Comparison of ENCODE assay signal across 21 mouse cellular contexts in the genomic region with DNA sequence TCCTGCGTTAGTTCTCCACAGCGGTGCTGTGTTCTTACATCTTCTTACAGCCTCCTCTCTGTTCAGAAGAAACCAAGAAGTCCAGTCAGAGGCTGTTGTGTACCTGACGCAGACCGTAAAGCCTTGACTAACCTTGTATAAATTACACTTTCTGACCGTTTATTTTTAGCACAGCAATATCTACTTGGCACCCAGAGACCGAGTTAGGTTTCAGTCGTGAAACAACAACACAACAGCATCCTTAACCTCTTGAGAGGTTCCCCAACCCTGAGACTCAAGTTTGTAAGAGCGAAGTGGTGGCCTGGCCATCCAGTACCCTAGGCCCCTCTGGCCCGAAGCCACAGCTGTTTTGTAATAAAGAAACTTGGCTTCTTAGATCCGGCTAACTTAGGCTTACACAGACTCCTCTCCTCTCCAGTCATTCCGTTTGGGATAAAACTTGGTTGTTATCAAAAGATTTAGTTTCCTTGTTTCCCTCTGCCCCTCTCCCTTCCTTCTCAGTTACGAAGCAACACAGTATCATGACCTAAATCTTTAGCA. TPM values are rescaled to one million over a fixed set of nuclear protein-coding genes. Genes with fewer than 3 reads are reported as not detected.
DNase-seq lines count a peak whose midpoint lies in the region; ATAC-seq and TF ChIP-seq lines count a peak whose summit lies in the region.
"Had no signal": no experiment of that assay in that cellular context is flagged by ENCODE, and none has a peak within 500 bp of the region (broad histone marks: within the 10 kb centered on the region; RNA-seq: fewer than 3 reads in every experiment).

No protein-coding gene starts in this region.

- TF ChIP-seq EP300 in heart, postnatal 0 days (IDR thresholded peaks at IDR 0.05; ENCODE audit: low read depth): no peak

- peaks cover 42% of the 10 kb centered on the region for H3K36me3 ChIP-seq in heart, embryonic 13.5 days
- 0 out of 2 replicates have a peak, but pooled peaks cover 6% of the 10 kb centered on the region for H3K36me3 ChIP-seq in lung, embryonic 14.5 days (ENCODE audit: insufficient read depth)
- H3K36me3 ChIP-seq in heart, postnatal 0 days (replicated peaks; ENCODE audit: control insufficient read depth, insufficient read depth, low read length): peaks cover 20% of the 10 kb centered on the region
- H3K36me3 ChIP-seq: liver, embryonic 13.5 days; midbrain, embryonic 13.5 days; neural tube, embryonic 13.5 days had no signal

- H3K4me1 ChIP-seq in heart, embryonic 13.5 days: peaks cover 50% of the 10 kb centered on the region
- H3K4me1 ChIP-seq in lung, embryonic 14.5 days (ENCODE audit: insufficient read depth): 0 out of 2 replicates have a peak, but pooled peaks cover 7% of the 10 kb centered on the region
- H3K4me1 ChIP-seq in heart, postnatal 0 days (ENCODE audit: control insufficient read depth, insufficient read depth): peaks cover 31% of the 10 kb centered on the region
- H3K4me1 ChIP-seq: liver, embryonic 13.5 days had no signal

- no peak overlapping the region for H3K4me3 ChIP-seq in heart, embryonic 13.5 days
- H3K4me3 ChIP-seq in lung, embryonic 14.5 days (ENCODE audit: low read depth, low read length): no peak overlapping the region
- H3K4me3 ChIP-seq in heart, postnatal 0 days (ENCODE audit: low read depth, low read length): no peak overlapping the region
- H3K4me3 ChIP-seq: embryonic facial prominence, embryonic 12.5 days; hindbrain, embryonic 10.5 days; limb, embryonic 13.5 days; liver, embryonic 13.5 days; midbrain, embryonic 13.5 days; neural tube, embryonic 13.5 days had no signal

- H3K9ac ChIP-seq in heart, embryonic 13.5 days: no peak overlapping the region
- no peak overlapping the region for H3K9ac ChIP-seq in lung, embryonic 14.5 days
- no peak overlapping the region; the same call in 1 of the 2 replicates for H3K9ac ChIP-seq in heart, postnatal 0 days (replicated peaks; ENCODE audit: low read depth, low read length)
- H3K9ac ChIP-seq: embryonic facial prominence, embryonic 12.5 days; limb, embryonic 13.5 days; liver, embryonic 13.5 days; midbrain, embryonic 13.5 days; neural tube, embryonic 13.5 days had no signal

- 50% methylated on average over 12 of the region's 12 CpGs for WGBS in heart, embryonic 13.5 days
- WGBS in lung, embryonic 14.5 days: 64% methylated on average over 12 of the region's 12 CpGs
- WGBS in heart, postnatal 0 days: 37% methylated on average over 12 of the region's 12 CpGs

- H3K27me3 ChIP-seq in heart, embryonic 13.5 days (replicated peaks): no peaks in the 10 kb centered on the region
- H3K27me3 ChIP-seq in lung, embryonic 14.5 days (ENCODE audit: insufficient read depth, low read length): no peaks in the 10 kb centered on the region
- no peaks in the 10 kb centered on the region for H3K27me3 ChIP-seq in heart, postnatal 0 days (ENCODE audit: control insufficient read depth, insufficient read depth, low read length)
- H3K27me3 ChIP-seq: embryonic facial prominence, embryonic 12.5 days; limb, embryonic 13.5 days; liver, embryonic 13.5 days; neural tube, embryonic 13.5 days; Patski had no signal

- TF ChIP-seq CTCF in lung, embryonic 14.5 days (IDR thresholded peaks at IDR 0.05; ENCODE audit: low read depth): no peak
- no peak for TF ChIP-seq CTCF in heart, postnatal 0 days (IDR thresholded peaks at IDR 0.05; ENCODE audit: low read depth)

- peak overlapping the region; percentile 48 for H3K27ac ChIP-seq in heart, embryonic 13.5 days (replicated peaks)
- no peak overlapping the region for H3K27ac ChIP-seq in lung, embryonic 14.5 days (ENCODE audit: low read depth)
- no peak overlapping the region; the same call in 1 of the 2 replicates for H3K27ac ChIP-seq in heart, postnatal 0 days (ENCODE audit: low read depth)
- H3K27ac ChIP-seq: embryonic facial prominence, embryonic 12.5 days; hindbrain, embryonic 10.5 days; limb, embryonic 13.5 days; liver, embryonic 13.5 days; midbrain, embryonic 13.5 days; neural tube, embryonic 13.5 days had no signal

- H3K9me3 ChIP-seq in heart, embryonic 13.5 days: no peaks in the 10 kb centered on the region
- H3K9me3 ChIP-seq in lung, embryonic 14.5 days (ENCODE audit: low read depth, low read length): no peaks in the 10 kb centered on the region
- no peaks in the 10 kb centered on the region for H3K9me3 ChIP-seq in heart, postnatal 0 days (replicated peaks; ENCODE audit: control insufficient read depth, low read length)
- H3K9me3 ChIP-seq: embryonic facial prominence, embryonic 12.5 days; hindbrain, embryonic 10.5 days; limb, embryonic 13.5 days; liver, embryonic 13.5 days; midbrain, embryonic 13.5 days; neural tube, embryonic 13.5 days had no signal

- no peak for DNase-seq in heart, adult 8-10 months (ENCODE audit: low spot score)
- peak; percentile 58 for DNase-seq in lung, embryonic 14.5 days
- DNase-seq in lung, postnatal 4 days: no peak
- peak; percentile 46 for DNase-seq in adipocyte (ENCODE audit: low spot score)
- DNase-seq in heart, postnatal 0 days (ENCODE audit: low spot score): peak; percentile 45
- no peak for DNase-seq in cerebellum, adult 9-10 months
- DNase-seq: adrenal gland, postnatal 10 days; cerebellum, adult 9-11 months; kidney, adult 11 months; kidney, postnatal 4 days; liver, embryonic 13.5 days; right cerebral cortex, adult 18-20 months; thymus, postnatal 25 days had no signal

- no peak overlapping the region for H3K4me2 ChIP-seq in heart, embryonic 13.5 days
- no peak overlapping the region for H3K4me2 ChIP-seq in lung, embryonic 14.5 days
- H3K4me2 ChIP-seq in heart, postnatal 0 days (ENCODE audit: low read depth, low read length): no peak overlapping the region
- H3K4me2 ChIP-seq: embryonic facial prominence, embryonic 12.5 days; limb, embryonic 13.5 days; liver, embryonic 13.5 days; midbrain, embryonic 13.5 days; neural tube, embryonic 13.5 days had no signal

- ATAC-seq in heart, embryonic 13.5 days (ENCODE audit: extremely low read depth, insufficient number of reproducible peaks, low FRiP score, low TSS enrichment): no peak
- no peak for ATAC-seq in lung, embryonic 14.5 days (ENCODE audit: insufficient read depth)
- no peak for ATAC-seq in heart, postnatal 0 days (ENCODE audit: insufficient read depth, low read depth)
- ATAC-seq: forebrain, embryonic 14.5 days; midbrain, embryonic 13.5 days; Patski had no signal

RNA-seq across cellular contexts. Expression of a gene that starts 32.7 kb away (rescaled TPM):
- polyA plus RNA-seq in heart, embryonic 13.5 days (2015; fragmentation: Nextera tagmentation; extraction: Ambion mirVana): 41.3 and 43.1 TPM in 2 replicates
- total RNA-seq in heart, adult 8-10 months (2022): 100 to 1,000 TPM in 1 of 4 experiments, 10 to 100 TPM in 3; 75.6 to 100 (median 97.5) TPM
- 51.9 and 52.6 TPM in 2 replicates for polyA plus RNA-seq in lung, embryonic 14.5 days (2014; fragmentation: Nextera tagmentation; extraction: Ambion mirVana)
- total RNA-seq in heart, postnatal 0 days (2014; rRNA removed; ENCODE audit: low replicate concordance): 64.1 and 65.5 TPM in 2 replicates
- 33.8 and 37.7 TPM in 2 replicates for polyA plus RNA-seq in heart, postnatal 0 days (2015; fragmentation: Nextera tagmentation; extraction: Ambion mirVana)

Comparison
In these comparisons a context has a peak if more than half of its experiments do, and no peak if none do; other contexts are left out.
1. DNase-seq: peak in lung, embryonic 14.5 days (single experiment), adipocyte (single experiment) and heart, postnatal 0 days (single experiment); none in heart, adult 8-10 months (single experiment), lung, postnatal 4 days (0 of 2) and cerebellum, adult 9-10 months (single experiment).